Mouse (Mus musculus) olfactory bulb, adult 2 months (tissue): Measurements from ENCODE around the gene Cacna1a.

Source experiments
- CTCF ChIP-seq: fragments of 200-500 bp; IDR thresholded peaks from 2 replicates; pipeline ENCODE4 v1.5.1; 2012; ENCODE audit warnings: low read depth, mild to moderate bottlenecking, low read length, moderate library complexity; ENCODE audit not compliant: insufficient read depth
- POLR2A ChIP-seq: fragments of 200-500 bp; IDR thresholded peaks from 2 replicates; pipeline ENCODE4 v1.6.1; 2012; ENCODE audit warnings: mild to moderate bottlenecking, low read depth, low read length, moderate library complexity; ENCODE audit not compliant: insufficient read depth

- TF ChIP-seq POLR2A (no peak), CTCF (no peak)
Observed at GRCm38 (mm10) chr8:84568737-84569136, 180.5 kb downstream of the Cacna1a start.
